Mouse (Mus musculus): Measurements from ENCODE around the gene Plekhg5. TPM values are rescaled to one million over a fixed set of nuclear protein-coding genes. Genes with fewer than 3 reads are reported as not detected.

Gene Plekhg5
- polyA plus RNA-seq, 3 experiments from 2014 or later, result 2.5 to 3.7 (median 2.9) TPM

DNA sequence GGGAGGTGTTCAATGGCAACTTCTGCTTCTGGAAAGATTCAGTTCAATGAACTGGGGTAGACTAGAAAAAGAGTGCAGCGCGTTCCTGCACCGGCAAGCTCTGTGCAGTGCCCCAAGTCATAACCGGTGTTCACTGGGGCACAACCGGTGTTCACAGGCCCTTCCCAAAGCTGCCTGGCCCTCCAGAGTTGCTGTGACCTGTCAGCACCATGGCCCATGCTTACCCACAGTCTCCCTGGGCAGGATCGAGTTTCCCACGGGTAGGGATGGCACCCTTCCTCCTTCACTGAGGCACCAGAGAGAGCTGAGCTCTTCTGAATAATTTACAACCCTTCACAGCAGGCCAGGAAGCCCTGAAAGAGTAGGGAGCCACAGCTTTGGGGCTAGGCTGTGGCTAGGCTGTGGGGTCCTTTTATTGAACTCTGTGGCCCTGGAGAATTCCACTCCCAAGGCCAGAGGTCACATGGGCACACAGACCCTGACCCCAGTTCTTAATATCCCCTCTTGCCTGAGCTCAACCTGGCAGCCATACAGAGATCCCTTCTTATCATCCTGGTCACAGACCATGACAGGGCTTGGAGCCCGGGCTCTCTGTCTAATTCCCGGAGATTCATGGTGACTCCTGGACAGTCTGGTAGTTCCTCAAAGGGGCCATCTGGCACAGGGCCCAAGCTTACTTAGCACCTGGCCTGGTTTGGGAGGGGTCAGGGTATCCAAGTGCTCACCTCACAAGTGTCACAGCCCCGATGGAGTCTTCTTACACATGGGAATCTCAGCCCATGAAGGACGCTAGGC, 73.9 kb downstream of the Plekhg5 start:
- ATAC-seq, result no peak

DNA sequence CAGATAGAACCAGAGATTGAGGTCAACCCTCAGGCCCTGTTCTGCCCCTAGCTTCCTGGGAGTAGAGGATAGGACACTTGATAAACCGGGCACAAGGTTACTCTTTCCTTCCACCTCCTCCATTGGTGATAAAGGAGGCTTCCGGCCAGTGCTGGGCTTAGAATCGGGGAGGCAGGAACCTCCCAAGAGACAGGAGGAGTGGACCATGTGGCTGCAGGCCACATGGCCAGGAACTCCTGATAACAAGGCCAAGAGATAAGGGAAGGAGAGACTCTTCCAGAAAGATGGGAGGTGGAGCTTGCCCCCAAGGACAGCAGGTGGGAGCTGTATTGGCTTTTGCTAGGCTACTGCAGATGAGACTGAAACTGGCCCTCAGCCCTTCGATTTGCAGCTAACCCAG, 78.2 kb downstream of the Plekhg5 start:
- ATAC-seq, result no peak

DNA sequence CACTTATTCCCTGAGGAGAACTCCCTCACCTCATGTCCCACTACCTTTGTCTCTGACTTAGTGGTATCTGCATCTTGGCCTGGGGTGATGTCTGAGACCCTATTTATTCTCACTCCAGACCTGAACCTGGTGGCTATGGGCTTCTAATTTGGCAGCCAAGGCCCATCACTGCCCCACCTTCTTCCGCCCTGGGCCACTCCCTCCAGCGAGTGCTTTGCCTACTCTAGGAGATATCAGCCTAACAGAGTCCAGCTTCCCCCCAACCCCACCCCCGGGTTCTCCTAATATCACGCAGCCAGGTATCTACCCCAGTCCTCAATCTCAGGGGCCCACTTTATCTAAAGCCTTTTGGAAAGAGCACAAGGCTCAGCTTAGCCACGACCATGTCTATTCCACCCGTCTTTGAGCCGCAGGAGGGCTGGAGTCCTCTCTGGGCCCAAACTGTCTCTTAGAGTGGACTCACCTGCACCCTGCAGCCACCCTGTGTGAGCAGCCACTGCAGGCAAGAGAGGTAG, 79.2 kb downstream of the Plekhg5 start:
- no peak for ATAC-seq

DNA sequence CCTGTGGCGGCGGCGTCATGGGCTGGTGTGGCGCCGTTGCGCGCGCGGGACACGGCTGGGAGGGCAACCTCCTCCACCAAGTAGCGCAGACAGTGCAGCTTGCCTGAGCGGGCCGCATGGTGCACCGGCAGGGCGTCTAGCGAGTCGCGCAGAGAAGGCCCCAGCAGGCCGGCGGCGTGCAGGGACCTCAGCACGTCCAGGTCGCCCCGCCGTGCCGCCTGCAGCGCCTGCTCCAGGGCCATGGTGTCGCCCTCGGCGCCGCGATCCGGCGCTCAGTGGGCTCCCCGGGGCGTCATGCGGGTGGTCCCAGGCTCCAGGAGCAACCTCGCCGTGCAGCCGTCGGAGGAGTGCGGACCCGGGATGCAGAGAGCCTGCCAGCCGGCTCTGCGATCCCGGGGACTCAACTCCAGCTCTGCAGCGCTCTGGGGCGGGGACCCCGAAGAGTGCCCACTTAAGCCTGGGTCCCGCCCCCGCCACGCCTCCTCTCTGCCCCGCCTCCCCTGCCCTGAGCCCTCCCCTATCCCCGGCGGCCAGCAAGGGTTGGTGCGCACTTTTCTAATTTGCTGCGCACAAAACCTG, 79.8 kb downstream of the Plekhg5 start, which contains the start of gene Espn:
Espn (minus strand) TSS at position 406 of the 579 bp plus-strand sequence.
- ATAC-seq, result no peak

DNA sequence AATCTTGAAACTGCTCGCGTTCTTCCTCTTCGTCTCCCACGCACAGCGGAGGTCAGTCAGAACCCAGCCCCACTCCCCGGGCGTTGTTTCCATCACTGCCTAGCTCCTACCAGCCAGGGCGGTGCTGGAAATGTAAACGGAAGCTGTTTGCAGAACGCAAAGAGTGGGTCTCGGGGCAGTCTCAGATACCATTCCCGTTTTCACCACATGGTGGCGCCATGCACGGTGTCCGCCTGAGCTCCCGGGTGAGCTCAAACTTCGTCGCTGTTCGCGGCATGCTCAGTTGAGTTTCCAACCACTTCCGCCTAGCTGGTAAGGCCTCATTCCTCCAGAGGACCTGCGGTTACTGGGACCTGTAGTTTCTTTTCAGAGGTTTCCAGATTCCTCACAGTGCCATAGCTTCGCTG, 81.5 kb downstream of the Plekhg5 start:
- peak; percentile 93 for ATAC-seq

DNA sequence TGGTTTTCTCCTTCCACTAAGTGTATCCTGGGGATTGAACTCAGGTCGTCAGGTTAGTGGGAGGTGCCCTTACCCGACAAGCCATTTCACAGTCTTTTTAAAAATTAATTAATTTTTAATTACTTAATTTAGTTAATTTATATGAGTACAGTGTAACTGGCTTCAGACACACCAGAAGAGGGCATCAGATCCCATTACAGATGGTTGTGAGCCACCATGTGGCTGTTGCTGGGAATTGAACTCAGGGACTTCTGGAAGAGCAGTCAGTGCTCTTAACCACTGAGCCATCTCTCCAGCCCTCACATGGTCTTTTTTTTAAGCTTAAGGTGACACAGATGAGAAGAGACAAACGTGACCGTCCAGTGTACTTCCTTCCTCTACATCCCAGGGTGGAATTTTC, 82.7 kb downstream of the Plekhg5 start:
- no peak for ATAC-seq

DNA sequence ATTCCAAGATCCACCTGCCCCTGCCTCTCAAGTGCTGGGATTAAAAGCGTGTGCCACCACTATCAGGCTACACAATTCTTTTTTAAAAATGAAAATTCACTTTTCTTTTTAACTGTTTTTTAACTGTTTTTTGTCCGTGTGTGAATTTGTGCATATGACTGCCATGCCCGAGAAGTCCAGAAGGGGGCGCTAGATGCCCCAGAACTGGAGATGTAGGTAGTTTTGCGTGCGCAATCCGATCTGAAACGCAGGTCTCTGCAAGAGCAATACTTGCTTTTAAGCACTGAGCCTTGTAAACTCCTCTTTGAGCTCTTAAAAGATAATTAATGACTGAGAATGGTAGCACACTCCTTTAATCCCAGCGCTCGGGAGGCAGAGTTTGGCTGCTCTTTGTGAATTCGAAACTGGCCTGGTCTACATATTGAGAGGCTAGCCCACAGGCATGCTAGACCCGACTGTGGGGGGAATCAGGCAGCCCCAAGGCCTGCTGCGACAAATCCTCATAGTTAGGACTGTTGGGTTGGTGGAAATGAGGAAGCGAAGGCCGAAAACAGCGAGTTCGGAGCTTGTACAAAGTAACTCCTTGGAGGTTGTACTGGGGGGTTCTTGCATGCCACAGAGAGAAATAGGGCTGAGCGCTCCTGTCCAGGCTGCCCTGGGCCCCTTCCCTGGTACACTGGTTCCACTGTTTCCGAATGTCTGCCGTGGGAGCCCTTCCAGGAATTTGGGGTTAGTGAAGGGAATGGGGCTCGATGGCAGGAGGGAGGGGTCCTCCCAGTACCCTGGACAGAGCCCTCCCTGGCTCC, 85.7 kb downstream of the Plekhg5 start:
- no peak for ATAC-seq

DNA sequence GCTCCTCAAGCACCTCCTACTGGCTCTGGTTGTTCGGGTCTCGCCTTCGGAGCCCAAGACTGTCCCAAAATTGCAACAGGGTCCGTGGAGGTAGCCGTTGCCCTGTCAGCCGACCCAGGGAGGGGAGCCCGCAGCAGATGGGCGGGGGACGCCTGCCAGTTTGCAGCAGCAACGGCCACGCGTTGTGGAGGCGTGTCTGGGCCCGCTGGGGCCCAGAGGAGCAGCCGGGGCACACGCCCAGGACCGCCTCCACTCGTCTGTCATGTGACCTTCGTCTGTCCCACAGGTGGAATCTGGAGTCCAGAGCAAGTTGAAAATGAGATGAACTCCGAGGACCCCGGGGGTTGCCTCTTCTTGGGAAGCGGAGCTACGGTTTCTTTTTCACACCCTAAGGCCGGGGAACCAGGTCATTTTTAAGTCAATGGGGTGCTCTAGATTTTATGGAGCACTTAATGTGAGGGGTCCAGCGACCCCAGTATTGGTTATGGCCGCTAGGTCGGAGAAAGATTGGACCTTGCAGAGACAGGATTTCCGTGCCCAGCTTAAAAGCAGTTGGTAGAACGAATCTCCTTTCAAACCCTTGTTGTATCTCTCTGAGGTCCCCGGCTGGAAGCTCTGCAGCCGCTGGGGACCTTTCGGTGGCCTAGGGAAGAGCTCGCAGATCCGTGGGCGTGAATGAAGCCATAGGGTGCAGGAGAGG, 86.4 kb downstream of the Plekhg5 start, which contains the start of gene Hes2:
Hes2 (plus strand) TSS at position 283 of the 700 bp plus-strand sequence.
- no peak for ATAC-seq

DNA sequence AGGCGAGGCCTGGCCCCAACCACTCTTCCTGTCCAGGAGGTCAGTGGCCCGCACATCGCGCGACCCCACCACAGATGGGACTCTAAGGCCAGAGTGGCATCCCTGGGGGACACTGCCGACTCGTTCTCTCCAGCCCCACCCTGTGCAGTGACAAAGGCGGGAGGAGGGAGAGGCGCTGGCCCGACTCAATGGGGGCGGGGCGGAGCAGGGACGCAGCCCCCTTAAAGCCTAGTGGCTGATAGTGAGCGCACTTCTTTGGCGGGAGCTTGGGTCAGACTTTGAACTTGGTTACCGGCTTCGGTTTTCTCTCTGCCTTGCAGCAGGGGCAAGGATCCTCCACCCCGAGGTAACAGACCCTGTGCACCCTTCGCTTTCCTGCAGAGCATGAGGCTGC, 87.0 kb downstream of the Plekhg5 start:
- ATAC-seq, result no peak

DNA sequence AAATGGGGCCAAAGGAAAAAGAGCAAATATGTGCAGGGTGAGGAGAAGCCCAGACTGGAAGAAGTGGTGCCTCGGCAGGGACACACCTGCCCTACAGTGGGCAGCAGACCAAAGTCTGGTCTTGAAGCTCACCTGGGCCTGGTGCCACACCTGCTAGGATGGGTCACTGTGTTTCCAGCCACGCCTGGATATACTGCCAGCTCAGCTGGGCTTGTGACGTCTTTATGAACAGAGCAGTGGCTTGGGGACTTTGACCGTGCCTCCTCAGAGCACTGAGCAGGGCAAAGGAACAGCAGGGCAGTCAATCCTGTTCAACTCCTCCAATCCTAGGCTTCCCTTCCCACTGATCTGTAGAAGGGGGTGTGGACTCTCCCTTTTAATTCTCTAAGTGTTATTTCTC, 88.5 kb downstream of the Plekhg5 start:
- ATAC-seq, result no peak

DNA sequence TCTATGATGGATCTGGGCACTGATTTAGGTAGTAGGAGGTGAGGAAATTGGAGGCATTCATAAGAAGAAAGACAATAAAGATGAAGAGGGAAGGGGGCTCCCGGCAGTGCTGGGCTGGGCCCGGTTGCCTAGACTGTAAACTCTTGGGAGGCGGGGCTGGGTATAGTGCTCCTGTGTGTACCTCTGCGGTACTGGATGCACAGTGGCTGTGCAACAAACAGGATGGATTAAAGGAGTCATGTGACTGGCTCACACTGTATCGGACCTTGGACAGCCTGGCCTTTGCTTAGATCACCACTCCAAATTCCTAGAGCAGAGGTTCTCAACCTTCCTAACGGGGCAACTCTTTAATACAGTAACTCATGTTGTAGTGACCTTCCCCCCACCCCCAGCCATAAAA, 89.3 kb downstream of the Plekhg5 start:
- no peak for ATAC-seq

DNA sequence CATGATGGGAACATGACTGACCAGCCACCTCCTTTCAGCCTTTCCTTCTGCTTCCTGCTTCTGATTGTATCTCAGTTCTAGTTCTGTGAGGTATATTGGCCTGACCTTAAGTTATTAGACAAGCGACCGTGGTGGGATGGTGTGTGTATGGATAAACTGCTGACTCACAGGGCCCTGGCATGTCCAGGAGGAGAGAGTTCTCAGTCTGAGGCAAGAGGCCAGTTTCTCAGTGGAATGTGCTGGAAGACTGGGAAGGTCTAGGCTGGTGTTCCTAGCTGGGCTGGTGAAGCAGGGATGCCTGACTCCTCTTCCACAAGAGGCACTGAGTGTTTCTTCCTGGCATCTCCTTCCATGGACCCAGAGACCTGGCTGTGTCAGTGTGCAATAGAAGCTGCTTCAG, 90.5 kb downstream of the Plekhg5 start:
- no peak for ATAC-seq

Other genes starting within 250 kb of the Plekhg5 start
- 10 to 100 TPM; 39.6 to 58.9 (median 48.7) TPM for gene Camta1, start 210.6 kb upstream of the Plekhg5 start, polyA plus RNA-seq (2017; shearing (Covaris generic))
- gene Dnajc11, start 138.8 kb upstream of the Plekhg5 start, polyA plus RNA-seq (2017; shearing (Covaris generic)), result 10 to 100 TPM; 28.1 to 33.8 (median 33.5) TPM
- 100 to 1,000 TPM; 107 to 167 (median 117) TPM for gene Thap3, start 83.5 kb upstream of the Plekhg5 start, polyA plus RNA-seq (2017; shearing (Covaris generic))
- gene Phf13, start 76.2 kb upstream of the Plekhg5 start, polyA plus RNA-seq (2017; shearing (Covaris generic)), result 1 to 10 TPM; 3.2 to 4.6 (median 4.2) TPM
- 1 to 10 TPM; 3.0 to 4.2 (median 3.6) TPM for gene Klhl21, start 63.7 kb upstream of the Plekhg5 start, polyA plus RNA-seq (2017; shearing (Covaris generic))
- gene Zbtb48, start 44.8 kb upstream of the Plekhg5 start, polyA plus RNA-seq (2017; shearing (Covaris generic)), result 10 to 100 TPM; 16.2 to 26.3 (median 18.9) TPM
- gene Tas1r1, start 33.9 kb upstream of the Plekhg5 start, polyA plus RNA-seq (2017; shearing (Covaris generic)), result not detected
- 10 to 100 TPM in 2 of 3 experiments, 1 to 10 TPM in 1; 7.7 to 22.5 (median 10.2) TPM for gene Nol9, start 33.2 kb upstream of the Plekhg5 start, polyA plus RNA-seq (2017; shearing (Covaris generic))
- gene Tnfrsf25, start 43.4 kb downstream of the Plekhg5 start, polyA plus RNA-seq (2017; shearing (Covaris generic)), result 100 to 1,000 TPM; 125 to 133 (median 127) TPM
- 10 to 100 TPM in 1 of 3 experiments, 1 to 10 TPM in 2; 6.0 to 13.1 (median 9.7) TPM for gene Espn, start 79.9 kb downstream of the Plekhg5 start, polyA plus RNA-seq (2017; shearing (Covaris generic))
- not detected for gene Hes2, start 86.4 kb downstream of the Plekhg5 start, polyA plus RNA-seq (2017; shearing (Covaris generic))
- 100 to 1,000 TPM; 124 to 249 (median 126) TPM for gene Acot7, start 105.6 kb downstream of the Plekhg5 start, polyA plus RNA-seq (2017; shearing (Covaris generic))
- under 1 TPM in 1 of 3 experiments, not detected in 2; 0.15 TPM for gene Gpr153, start 201.7 kb downstream of the Plekhg5 start, polyA plus RNA-seq (2017; shearing (Covaris generic))
- gene Hes3, start 219.2 kb downstream of the Plekhg5 start, polyA plus RNA-seq (2017; shearing (Covaris generic)), result not detected
- gene Icmt, start 224.7 kb downstream of the Plekhg5 start, polyA plus RNA-seq (2017; shearing (Covaris generic)), result 1 to 10 TPM; 5.1 to 8.8 (median 7.1) TPM
- not detected for gene Rnf207, start 246.5 kb downstream of the Plekhg5 start, polyA plus RNA-seq (2017; shearing (Covaris generic))